In the genomic region with DNA sequence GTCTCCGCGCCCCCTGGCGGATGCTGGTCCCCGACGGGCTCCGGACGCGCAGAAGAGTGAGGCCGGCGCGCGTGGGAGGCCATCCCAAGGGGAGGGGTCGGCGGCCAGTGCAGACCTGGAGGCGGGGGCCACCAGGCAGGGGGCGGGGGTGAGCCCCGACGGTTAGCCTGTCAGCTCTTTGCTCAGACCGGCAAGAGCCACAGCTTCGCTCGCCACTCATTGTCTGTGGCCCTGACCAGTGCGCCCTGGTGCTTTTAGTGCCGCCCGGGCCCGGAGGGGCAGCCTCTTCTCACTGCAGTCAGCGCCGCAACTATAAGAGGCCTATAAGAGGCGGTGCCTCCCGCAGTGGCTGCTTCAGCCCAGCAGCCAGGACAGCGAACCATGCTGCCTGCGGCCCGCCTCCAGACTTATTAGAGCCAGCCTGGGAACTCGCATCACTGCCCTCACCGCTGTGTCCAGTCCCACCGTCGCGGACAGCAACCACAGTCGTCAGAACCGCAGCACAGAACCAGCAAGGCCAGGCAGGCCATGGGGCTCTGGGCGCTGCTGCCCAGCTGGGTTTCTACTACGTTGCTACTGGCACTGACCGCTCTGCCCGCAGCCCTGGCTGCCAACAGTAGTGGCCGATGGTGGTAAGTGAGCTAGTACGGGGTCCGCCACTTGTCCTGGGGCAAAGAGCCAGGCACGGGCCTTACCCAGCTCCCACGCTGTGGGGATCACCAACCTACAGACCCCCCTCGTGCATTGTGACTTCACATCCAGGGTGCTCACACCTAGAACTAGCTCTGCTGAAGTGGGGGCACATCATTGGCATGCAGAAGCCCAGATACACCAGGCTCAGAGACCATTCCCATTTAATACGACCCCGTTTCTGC, we compare ENCODE assay signal across 9 mouse cellular contexts. TPM values are rescaled to one million over a fixed set of nuclear protein-coding genes. Genes with fewer than 3 reads are reported as not detected.
DNase-seq lines count a peak whose midpoint lies in the region.
"Had no signal": no experiment of that assay in that cellular context is flagged by ENCODE, and none has a peak within 500 bp of the region (broad histone marks: within the 10 kb centered on the region; RNA-seq: fewer than 3 reads in every experiment).

A gene (plus strand): TSS at position 197 of the 875 bp plus-strand sequence.

- peak; percentile 21 for DNase-seq in heart, adult 8-10 months (ENCODE audit: low spot score)
- no peak for DNase-seq in heart, postnatal 25 days (ENCODE audit: low spot score)
- DNase-seq in adrenal gland, postnatal 36 days = peak; percentile 64 to 80
- DNase-seq in heart, postnatal 4 days = peak; percentile 76
- peak; percentile 48 for DNase-seq in liver
- DNase-seq in neural tube, embryonic 10.5 days (ENCODE audit: extremely low spot score, low spot score) = peak; percentile 78
- no peak for DNase-seq in left cerebral cortex, adult 11 months (ENCODE audit: low spot score)
- no peak for DNase-seq in yolk sac, embryonic 10.5 days (ENCODE audit: low spot score)

- intact Hi-C loops in heart, postnatal 25 days (cut with DNase I) = no loop called here

RNA-seq across cellular contexts. Expression of the gene that starts here (rescaled TPM):
- not detected for total RNA-seq in heart, adult 8-10 months (2022)
- not detected for total RNA-seq in heart, postnatal 25 days (2021)
- total RNA-seq in adrenal gland, postnatal 36 days (2021) = not detected
- not detected for total RNA-seq in heart, postnatal 4 days (2021)
- total RNA-seq: layer of hippocampus, postnatal 10 days had no signal

Comparison
In these comparisons a context has a peak if more than half of its experiments do, and no peak if none do; other contexts are left out.
1. Peak in DNase-seq in heart, adult 8-10 months; RNA of the gene not detected or under 1 TPM.
2. Peak in DNase-seq in adrenal gland, postnatal 36 days; RNA of the gene not detected or under 1 TPM.
3. Peak in DNase-seq in heart, postnatal 4 days; RNA of the gene not detected or under 1 TPM.
4. DNase-seq: peak in liver (single experiment) and neural tube, embryonic 10.5 days (single experiment); none in heart, postnatal 25 days (single experiment), left cerebral cortex, adult 11 months (single experiment) and yolk sac, embryonic 10.5 days (single experiment).